Mouse (Mus musculus): ENCODE measurements around the gene Elovl3.
"Not testable (repeated sequence)": the region's sequence is repeated elsewhere in the genome, so short reads cannot be mapped to it uniquely, and the experiment has no call there.

Gene Elovl3

DNA sequence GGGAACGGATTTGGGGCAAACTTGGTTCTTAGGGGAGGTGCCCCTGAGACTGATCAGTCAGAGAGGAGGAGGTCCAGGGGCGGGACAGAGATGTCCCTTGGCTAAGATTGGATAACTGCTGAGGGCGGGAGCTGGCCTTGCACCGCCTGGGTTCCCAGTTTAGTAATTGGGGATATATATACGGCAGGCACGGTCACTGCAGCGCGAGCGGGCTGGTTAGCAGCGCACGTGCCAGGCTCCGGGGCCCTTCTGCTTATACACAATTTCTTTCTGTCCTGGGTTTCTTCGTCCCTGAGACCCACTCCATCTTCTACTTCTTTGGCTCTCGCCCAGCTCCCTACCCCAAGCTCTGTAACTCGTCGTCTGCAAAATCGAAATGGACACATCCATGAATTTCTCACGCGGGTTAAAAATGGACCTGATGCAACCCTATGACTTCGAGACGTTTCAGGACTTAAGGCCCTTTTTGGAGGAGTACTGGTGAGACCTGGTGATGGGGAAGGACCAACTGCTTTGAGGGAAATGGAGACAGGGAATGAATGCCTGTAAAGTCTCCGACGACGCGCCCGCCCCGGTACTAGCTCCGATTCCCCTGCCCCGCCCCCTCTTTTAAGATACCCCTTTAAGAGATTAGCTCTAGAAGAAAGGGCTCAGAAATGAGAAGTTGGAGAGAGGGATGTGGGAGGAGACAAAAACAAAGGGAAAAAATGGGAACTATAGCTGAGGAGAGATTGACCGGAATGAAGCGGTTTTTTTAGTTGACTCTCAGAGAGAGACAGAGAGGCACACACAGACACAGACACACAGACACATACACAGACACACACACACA is at the start of gene Elovl3:
TSS of gene Elovl3 (plus strand) at position 204 of the 832 bp plus-strand sequence.
- DNase-seq (ENCODE audit: low read depth, low spot score): peak; percentile 16

- no peak for DNase-seq (ENCODE audit: low read depth, low spot score)
Measured at GRCm38 (mm10) chr19:46085185-46085584, 46.5 kb upstream of the Elovl3 start.

DNA sequence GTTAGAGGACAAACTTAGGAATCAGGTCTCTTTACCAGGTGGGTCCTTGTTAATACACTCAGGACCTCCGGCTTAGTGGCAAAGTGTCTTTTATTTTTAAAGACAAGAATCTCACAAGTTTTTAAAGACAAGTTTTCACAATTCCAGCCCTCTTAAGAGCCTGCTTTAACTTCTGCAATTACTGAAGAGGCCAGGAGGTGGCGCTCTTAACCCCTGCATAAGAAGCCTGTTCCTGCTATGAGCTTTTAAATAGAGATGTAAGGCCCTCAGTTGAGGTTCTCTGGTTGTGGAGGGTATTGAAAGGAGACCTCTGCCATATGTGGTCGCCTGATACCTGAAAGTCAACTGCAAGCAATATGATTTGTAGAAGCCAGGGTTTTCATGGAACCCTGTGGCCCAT is 45.4 kb upstream of the Elovl3 start:
- peak; percentile 94 for DNase-seq (ENCODE audit: low read depth, low spot score)

GRCm38 (mm10) chr19:46087871-46088270 is 43.8 kb upstream of the Elovl3 start:
- peak; percentile 18 for DNase-seq (ENCODE audit: low read depth, low spot score)

DNA sequence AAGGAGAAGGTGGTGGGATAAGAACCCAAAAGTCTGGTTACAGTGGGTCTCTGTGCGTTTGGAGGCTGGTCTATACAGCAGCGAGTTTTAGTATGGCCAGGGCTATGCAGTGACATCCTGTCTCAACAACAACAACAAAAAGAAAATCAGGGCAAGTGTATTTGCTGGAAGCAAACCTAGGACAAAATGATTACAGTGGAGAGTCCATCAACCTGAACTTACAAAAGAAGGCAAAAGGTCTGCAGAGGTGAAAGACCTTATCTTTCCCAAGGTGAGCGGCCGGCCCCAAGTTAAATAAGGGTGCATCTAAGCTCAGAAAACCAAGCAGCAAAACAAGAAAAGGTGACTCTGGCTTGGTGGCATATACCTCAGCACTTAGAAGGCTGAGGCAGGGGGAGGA is 40.1 kb upstream of the Elovl3 start:
- DNase-seq (ENCODE audit: low read depth, low spot score): no peak

DNA sequence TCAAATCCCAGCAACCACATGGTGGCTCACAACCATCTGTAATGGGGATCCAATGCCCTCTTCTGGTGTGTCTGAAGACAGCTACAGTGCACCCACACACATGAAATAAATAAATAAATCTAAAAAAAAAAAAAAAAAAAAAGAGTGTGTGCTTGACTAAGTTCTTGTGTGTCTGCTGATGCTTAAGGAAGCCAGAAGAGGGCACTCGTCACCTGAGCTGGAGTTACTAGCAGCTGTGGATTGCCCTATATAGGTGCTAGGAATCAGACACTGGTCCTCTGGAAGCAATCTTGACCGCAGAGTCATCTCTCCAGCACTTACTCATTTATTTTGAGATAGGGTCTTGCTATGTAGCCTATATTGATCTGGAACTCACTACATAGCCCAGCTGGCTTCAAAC is 37.6 kb upstream of the Elovl3 start:
- no peak for DNase-seq (ENCODE audit: low read depth, low spot score)

- peak; percentile 73 for DNase-seq (ENCODE audit: low read depth, low spot score)
Measured at GRCm38 (mm10) chr19:46095291-46095690, 36.4 kb upstream of the Elovl3 start.

GRCm38 (mm10) chr19:46096396-46096795 is 35.3 kb upstream of the Elovl3 start:
- DNase-seq (ENCODE audit: low read depth, low spot score): no peak

GRCm38 (mm10) chr19:46099561-46099960 is 32.1 kb upstream of the Elovl3 start:
- no peak for DNase-seq (ENCODE audit: low read depth, low spot score)

DNA sequence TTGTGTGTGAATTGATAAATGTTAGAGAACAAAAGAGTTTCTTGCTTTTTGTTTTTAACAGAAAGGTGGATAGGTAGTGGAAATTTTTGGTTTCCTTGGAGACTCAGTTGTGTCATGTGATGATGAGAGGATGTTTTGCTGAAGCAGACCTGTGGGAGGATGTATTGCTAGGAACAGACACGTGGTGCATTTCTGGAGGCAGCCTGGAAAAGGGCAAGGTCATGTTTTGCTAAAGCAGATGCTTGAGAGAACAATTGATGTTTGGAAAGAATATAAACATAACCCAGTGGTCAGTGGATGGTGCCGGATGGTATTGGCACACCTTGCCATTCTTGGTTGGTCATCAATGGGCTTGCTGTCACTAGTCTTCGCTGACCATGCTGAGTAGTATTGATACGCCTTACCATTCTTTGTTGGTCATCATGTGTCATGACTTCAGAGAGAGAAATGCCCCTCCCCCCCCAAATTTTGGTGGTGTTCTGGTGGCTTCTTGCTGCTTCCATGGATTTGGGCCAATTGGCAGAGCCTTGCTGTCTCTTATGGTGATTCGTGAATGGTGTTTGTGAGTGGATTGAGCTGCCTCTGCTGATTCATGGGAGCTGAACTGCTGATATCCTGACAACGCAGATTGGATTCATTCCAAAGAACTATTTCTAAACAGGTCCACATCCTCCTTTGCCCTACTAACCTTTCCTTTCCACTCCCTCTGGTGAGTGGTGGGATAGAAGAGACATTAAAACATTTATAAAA is 28.1 kb upstream of the Elovl3 start:
- no peak for DNase-seq (ENCODE audit: low read depth, low spot score)

- no peak for DNase-seq (ENCODE audit: low read depth, low spot score)
Measured at GRCm38 (mm10) chr19:46104187-46104557, 27.5 kb upstream of the Elovl3 start.

- DNase-seq (ENCODE audit: low read depth, low spot score): no peak
Measured at GRCm38 (mm10) chr19:46110214-46110613, 21.5 kb upstream of the Elovl3 start.

- DNase-seq (ENCODE audit: low read depth, low spot score): no peak
Measured at GRCm38 (mm10) chr19:46110781-46111180, 20.9 kb upstream of the Elovl3 start.

DNA sequence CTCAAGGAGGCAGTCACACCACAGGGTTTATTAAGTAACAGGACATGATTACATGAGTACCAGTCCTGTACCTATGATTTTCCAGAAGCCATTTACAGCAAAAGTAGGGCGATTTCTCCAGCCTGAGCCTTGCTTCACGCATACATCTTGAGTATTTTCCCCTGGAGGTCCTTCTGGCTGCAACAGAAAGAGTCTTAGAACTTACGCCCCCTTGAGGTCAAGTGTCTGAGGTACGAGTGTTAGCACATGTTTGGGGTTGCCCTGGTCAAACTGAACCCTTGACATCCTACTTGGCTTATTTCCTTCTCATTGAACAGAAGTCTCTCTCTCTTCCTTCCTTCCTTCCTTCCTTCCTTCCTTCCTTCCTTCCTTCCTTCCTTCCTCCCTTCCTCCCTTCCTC is 17.1 kb upstream of the Elovl3 start:
- no peak for DNase-seq (ENCODE audit: low read depth, low spot score)

GRCm38 (mm10) chr19:46119458-46119857 is 12.2 kb upstream of the Elovl3 start:
- DNase-seq (ENCODE audit: low read depth, low spot score): no peak

DNA sequence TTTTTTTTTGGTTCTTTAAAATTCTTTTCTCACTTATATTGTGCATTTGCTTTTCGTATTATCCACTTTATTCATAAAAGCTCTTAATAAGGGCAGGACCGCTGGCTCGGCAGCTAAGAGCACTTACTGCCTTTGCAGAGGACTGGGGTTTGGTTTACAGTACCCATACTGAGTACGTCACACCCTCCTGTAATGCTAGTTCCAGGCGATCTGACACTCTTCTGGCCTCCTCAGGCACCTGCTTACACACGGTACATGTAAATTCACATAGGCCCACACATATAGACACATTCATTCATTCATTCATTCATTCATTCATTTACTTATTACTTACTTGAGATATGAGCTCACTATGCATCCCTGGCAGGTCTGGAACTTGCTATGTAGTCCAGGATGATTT is 10.8 kb upstream of the Elovl3 start:
- no peak for DNase-seq (ENCODE audit: low read depth, low spot score)

- DNase-seq (ENCODE audit: low read depth, low spot score): no peak
Measured at GRCm38 (mm10) chr19:46123876-46124275, 7.8 kb upstream of the Elovl3 start.

DNA sequence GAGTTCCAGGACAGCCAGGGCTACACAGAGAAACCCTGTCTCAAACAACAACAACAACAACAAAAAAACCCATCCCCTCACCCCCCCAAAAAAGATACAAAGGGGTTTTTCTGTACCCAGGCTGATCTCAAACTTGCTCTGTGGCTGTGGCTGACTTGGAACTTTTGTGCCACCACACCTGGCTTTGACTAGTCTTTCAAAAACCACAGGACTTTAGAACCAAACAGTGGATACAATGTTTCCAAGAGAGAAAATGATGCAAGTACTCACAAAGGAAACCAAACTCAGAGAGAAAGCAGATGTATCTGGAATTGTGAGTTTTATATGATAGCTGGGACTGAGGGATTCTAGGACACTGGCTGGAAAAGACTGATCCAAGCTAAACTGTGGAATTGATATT is 7.0 kb upstream of the Elovl3 start:
- DNase-seq (ENCODE audit: low read depth, low spot score): no peak

DNA sequence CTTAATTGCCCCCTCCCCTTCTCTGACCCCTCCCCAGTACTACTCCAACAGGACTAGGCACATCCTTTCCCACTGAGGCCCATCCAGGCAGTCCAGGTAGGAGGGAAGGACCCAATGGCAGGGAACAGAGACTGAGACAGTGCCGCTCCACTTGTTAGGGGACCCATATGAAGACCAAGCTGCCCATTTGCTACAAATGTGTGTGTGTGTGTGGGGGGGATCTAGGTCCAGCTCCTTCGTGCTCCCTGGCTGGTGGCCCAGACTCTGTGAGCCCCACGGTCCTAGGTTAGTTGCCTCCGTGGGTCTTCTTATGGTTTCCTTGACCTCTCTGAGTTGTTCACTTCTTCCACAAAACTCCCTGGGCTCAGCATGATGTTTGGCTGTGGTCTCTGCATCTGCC is 5.4 kb upstream of the Elovl3 start:
- no peak for DNase-seq (ENCODE audit: low read depth, low spot score)

DNA sequence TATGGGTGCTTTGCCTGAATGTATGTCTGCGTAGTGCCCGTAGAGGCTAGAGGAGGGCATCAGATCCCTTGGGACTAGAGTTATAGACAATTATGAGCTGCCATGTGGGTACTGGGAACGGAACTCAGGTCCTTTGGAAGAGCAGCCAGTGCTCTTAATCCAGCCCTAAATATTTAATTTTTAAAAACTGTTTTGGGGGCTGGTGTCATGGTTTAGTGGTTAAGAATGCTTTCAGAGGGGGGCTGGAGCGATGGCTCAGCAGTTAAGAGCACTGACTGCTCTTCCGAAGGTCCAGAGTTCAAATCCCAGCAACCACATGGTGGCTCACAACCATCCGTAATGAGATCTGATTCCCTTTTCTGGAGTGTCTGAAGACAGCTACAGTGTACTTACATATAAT is 2.0 kb upstream of the Elovl3 start:
- DNase-seq (ENCODE audit: low read depth, low spot score): not testable (repeated sequence)

DNA sequence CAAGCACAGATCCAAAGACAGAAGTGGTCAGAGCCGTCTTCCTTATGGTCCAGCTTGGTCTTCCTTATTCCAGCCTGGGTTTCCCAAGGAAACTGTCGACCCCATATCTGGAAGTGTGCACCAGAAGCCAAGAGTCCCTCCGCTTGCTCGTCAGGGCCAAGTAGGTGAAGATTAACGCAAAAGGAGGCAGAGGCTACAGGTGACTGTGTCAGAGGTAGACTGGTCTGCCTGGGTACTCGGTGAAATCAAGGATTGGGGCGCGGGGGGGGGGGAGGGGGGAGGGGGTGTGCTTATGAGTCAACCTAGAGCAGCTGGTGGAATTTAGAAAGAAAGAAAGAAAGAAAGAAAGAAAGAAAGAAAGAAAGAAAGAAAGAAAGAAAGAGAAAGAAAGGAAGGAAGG is 414 bp upstream of the Elovl3 start:
- DNase-seq (ENCODE audit: low read depth, low spot score): no peak

- DNase-seq (ENCODE audit: low read depth, low spot score): no peak
Measured at GRCm38 (mm10) chr19:46132577-46132976, 880 bp downstream of the Elovl3 start.

- DNase-seq (ENCODE audit: low read depth, low spot score): peak; percentile 92
Measured at GRCm38 (mm10) chr19:46135297-46135696, 3.6 kb downstream of the Elovl3 start.
